Mouse (Mus musculus) small intestine, adult 2 months (tissue): ENCODE data around the gene D930007J09Rik.

Experiments used
- CTCF ChIP-seq: fragments of 200-500 bp; IDR thresholded peaks from 2 replicates; pipeline ENCODE4 v1.5.1; 2012; ENCODE audit warnings: low read depth, mild to moderate bottlenecking, control low read depth, inconsistent platforms, low read length, moderate library complexity, mixed read lengths; ENCODE audit not compliant: insufficient replicate concordance, insufficient read length; ENCODE audit errors: extremely low read depth
- POLR2A ChIP-seq: fragments of 200-500 bp; IDR thresholded peaks from 2 replicates; pipeline ENCODE4 v1.6.1; 2012; ENCODE audit warnings: low read depth, mild to moderate bottlenecking, control low read depth, inconsistent platforms, low read length, moderate library complexity

DNA sequence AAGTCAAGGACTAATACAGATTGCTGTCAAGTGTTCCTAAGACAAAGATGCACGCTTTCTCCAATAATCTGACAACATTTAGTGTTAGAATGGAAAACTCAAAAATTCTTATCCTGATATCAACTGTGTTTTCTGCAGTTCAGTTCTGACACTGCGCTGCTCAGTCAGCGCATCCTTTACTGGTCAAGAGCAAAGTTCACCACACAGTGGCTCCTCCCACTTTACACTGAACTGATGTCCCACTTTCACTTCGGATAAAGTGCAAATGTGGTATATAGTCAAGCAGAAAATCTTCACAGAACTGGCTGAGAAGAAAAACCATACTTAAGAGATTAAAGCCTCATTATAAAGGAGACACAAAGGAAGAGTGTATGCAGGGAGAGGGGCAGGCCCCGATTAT is 7.5 kb downstream of the D930007J09Rik start:
- no peak for TF ChIP-seq POLR2A
- TF ChIP-seq CTCF = no peak
